Mouse (Mus musculus) C2C12 (cell line): ENCODE data around the gene Clip3. TPM values are rescaled to one million over a fixed set of nuclear protein-coding genes. Genes with fewer than 3 reads are reported as not detected.

Experiments
- H3K27me3 ChIP-seq: one replicate; pipeline ENCODE4 v1.6.1; 2011; ENCODE audit not compliant: control insufficient read depth, insufficient read depth, insufficient read length
- H3K36me3 ChIP-seq: one replicate; pipeline ENCODE4 v1.6.1; 2011; ENCODE audit not compliant: control insufficient read depth, insufficient read depth
- H3K4me3 ChIP-seq: one replicate; pipeline ENCODE4 v1.5.1; 2011; ENCODE audit warnings: mild to moderate bottlenecking, control low read depth; ENCODE audit not compliant: poor library complexity, insufficient read depth, severe bottlenecking
- H3K79me2 ChIP-seq: one replicate; pipeline ENCODE4 v1.6.1; 2011; ENCODE audit not compliant: control insufficient read depth, insufficient read depth
- H3K79me3 ChIP-seq: one replicate; pipeline ENCODE4 v1.6.1; 2011; ENCODE audit warnings: low read depth, control low read depth
- H3ac ChIP-seq: one replicate; pipeline ENCODE3; 2011; ENCODE audit warnings: low read depth; ENCODE audit not compliant: control insufficient read depth, insufficient read length
- CEBPB ChIP-seq: IDR thresholded peaks from one replicate; pipeline ENCODE4 v1.6.1; 2011; ENCODE audit warnings: low read depth, mild to moderate bottlenecking, control low read depth, moderate library complexity
- CTCF ChIP-seq: IDR thresholded peaks from one replicate; pipeline ENCODE4 v1.5.1; 2011; ENCODE audit not compliant: control insufficient read depth, insufficient read depth, insufficient read length
- FOSL1 ChIP-seq: IDR thresholded peaks from one replicate; pipeline ENCODE4 v1.8.0; 2011; ENCODE audit warnings: mild to moderate bottlenecking, low read length; ENCODE audit not compliant: poor library complexity, insufficient read depth, severe bottlenecking
- MAX ChIP-seq: IDR thresholded peaks from one replicate; pipeline ENCODE4 v1.6.1; 2011; ENCODE audit warnings: mild to moderate bottlenecking, control low read depth
- MYOD1 ChIP-seq: IDR thresholded peaks from one replicate; pipeline ENCODE4 v1.6.1; 2011; ENCODE audit warnings: low read depth; ENCODE audit not compliant: control insufficient read depth, insufficient read length
- MYOG ChIP-seq: IDR thresholded peaks from one replicate; pipeline ENCODE4 v1.6.1; 2011; ENCODE audit not compliant: control insufficient read depth, insufficient read length; ENCODE audit errors: extremely low read depth
- USF1 ChIP-seq: IDR thresholded peaks from one replicate; pipeline ENCODE4 v1.6.1; 2011; ENCODE audit warnings: low read depth, mild to moderate bottlenecking, control low read depth, moderate library complexity
- polyA plus RNA-seq: library from polyadenylated mRNA; unstranded; fragments of >200 nt; fragmentation: generic; extraction: Trizol; gene quantifications from one replicate; pipeline ENCODE4 v1.2.1, GENCODE M21; 2012; ENCODE audit warnings: missing spikeins

Gene Clip3
- polyA plus RNA-seq, 1 experiment = 40.6 TPM

- H3K27me3 ChIP-seq = no peaks in the 10 kb centered on the region
- no peaks in the 10 kb centered on the region for H3K79me2 ChIP-seq
- no peaks in the 10 kb centered on the region for H3K79me3 ChIP-seq
- peaks cover 14% of the 10 kb centered on the region for H3K36me3 ChIP-seq
- H3ac ChIP-seq = no peak overlapping the region
- no peak for TF ChIP-seq MYOD1
- TF ChIP-seq CEBPB = no peak
- TF ChIP-seq FOSL1 = no peak
- TF ChIP-seq CTCF = no peak
- no peak for TF ChIP-seq USF1
- TF ChIP-seq MAX = no peak
- no peak for TF ChIP-seq MYOG
- H3K4me3 ChIP-seq = no peak overlapping the region
These were observed 24.7 kb upstream of the Clip3 start for GRCm38 (mm10) chr7:30266780-30267179.

DNA sequence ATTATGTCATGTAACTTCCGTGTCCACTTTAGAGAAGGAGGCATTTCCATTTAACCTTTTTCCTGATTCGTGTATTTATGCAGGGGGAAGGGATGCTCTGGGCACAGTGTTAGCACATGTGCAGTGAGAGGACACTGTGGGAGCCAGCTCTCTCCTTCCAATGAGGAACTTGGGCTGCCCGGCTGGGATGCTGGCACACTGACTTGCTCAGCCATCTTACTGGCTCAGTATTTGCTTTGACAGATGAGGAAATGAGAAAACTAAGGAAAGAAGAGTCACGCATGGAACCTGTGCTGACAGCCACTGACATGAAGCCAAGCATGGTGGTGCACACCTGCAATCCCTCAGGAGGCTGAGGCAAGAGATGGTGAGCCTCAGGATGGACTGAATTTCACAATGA is 21.9 kb upstream of the Clip3 start:
- H3K4me3 ChIP-seq = no peak overlapping the region
- no peaks in the 10 kb centered on the region for H3K79me2 ChIP-seq
- H3K79me3 ChIP-seq = no peaks in the 10 kb centered on the region
- H3K36me3 ChIP-seq = peaks cover 9% of the 10 kb centered on the region
- no peaks in the 10 kb centered on the region for H3K27me3 ChIP-seq
- no peak overlapping the region for H3ac ChIP-seq
- TF ChIP-seq FOSL1 (no peak), CEBPB (no peak), MYOD1 (no peak), CTCF (no peak), MAX (no peak), MYOG (no peak)

GRCm38 (mm10) chr7:30274383-30274782 is 17.1 kb upstream of the Clip3 start:
- Histone ChIP-seq H3K79me3 (no peaks in the 10 kb centered on the region), H3K27me3 (no peaks in the 10 kb centered on the region), H3K36me3 (no peaks in the 10 kb centered on the region), H3ac (no peak overlapping the region), H3K79me2 (peaks cover 9% of the 10 kb centered on the region), H3K4me3 (no peak overlapping the region)
- TF ChIP-seq MYOD1 (no peak), USF1 (no peak), CTCF (no peak), MAX (no peak), CEBPB (no peak), MYOG (no peak)

DNA sequence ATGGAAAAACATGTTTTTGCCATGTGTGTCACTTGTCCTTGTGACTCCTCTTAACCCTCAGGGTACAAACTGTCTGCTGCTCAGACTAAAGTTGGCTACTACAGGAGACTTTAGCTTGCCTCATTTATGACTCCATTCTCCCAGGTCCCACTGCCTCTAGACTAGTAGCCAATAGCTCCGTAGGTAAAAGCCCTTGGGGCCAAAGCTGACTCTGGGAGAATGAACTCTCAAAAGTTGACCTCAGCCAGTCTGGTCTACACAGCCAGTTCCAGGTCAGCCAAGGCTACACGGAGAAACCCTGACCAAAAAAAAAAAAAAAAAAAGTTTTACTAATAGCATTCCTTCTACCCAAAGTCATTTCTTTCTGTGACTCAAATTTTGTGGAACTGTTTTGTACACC is 12.6 kb upstream of the Clip3 start:
- no peaks in the 10 kb centered on the region for H3K27me3 ChIP-seq
- H3K36me3 ChIP-seq = no peaks in the 10 kb centered on the region
- no peak overlapping the region for H3ac ChIP-seq
- peaks cover 9% of the 10 kb centered on the region for H3K79me2 ChIP-seq
- no peak overlapping the region for H3K4me3 ChIP-seq
- no peak for TF ChIP-seq CEBPB
- no peak for TF ChIP-seq CTCF
- TF ChIP-seq FOSL1 = no peak
- no peak for TF ChIP-seq MYOG
- no peak for TF ChIP-seq USF1
- TF ChIP-seq MAX = no peak
- no peak for TF ChIP-seq MYOD1
- no peaks in the 10 kb centered on the region for H3K79me3 ChIP-seq

DNA sequence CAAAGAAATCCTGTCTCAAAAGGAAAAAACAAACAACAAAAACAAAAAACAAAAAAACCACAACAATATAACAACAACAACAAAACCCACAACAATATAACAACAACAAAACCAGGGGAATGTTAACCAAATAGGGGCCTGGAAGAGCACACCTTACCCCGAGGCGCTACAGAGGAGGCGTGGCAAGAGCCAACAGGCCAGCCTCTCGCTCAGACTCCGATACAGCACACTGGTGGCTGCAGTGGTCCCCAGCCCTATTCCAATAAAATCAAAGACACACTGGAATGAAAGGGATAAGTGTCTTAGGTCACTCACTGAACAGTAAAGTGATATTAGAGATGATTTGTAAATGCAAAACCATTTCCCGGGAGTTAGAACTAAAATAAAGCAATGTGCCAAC is 12.0 kb upstream of the Clip3 start:
- Histone ChIP-seq H3K4me3 (peak overlapping the region; percentile 49), H3K79me2 (peaks cover 9% of the 10 kb centered on the region), H3K79me3 (no peaks in the 10 kb centered on the region), H3ac (peak overlapping the region; percentile 53), H3K27me3 (no peaks in the 10 kb centered on the region), H3K36me3 (no peaks in the 10 kb centered on the region)
- TF ChIP-seq CTCF (no peak), FOSL1 (no peak), USF1 (no peak), MAX (no peak)

- H3K4me3 ChIP-seq = peak within 1 kb of the TSS; percentile 49
- H3K36me3 ChIP-seq = no peaks in the 10 kb centered on the region
- peak within 1 kb of the TSS; percentile 96 for H3ac ChIP-seq
- H3K79me3 ChIP-seq = no peaks in the 10 kb centered on the region
- no peaks in the 10 kb centered on the region for H3K27me3 ChIP-seq
- H3K79me2 ChIP-seq = peaks cover 9% of the 10 kb centered on the region
- TF ChIP-seq MAX = no peak
- no peak for TF ChIP-seq CTCF
- TF ChIP-seq CEBPB = no peak
- TF ChIP-seq MYOG = no peak
- no peak for TF ChIP-seq MYOD1
- no peak for TF ChIP-seq USF1
- TF ChIP-seq FOSL1 = no peak
These were observed 11.4 kb upstream of the Clip3 start, which contains the start of the genes Thap8 and Wdr62 for GRCm38 (mm10) chr7:30279951-30280669. Thap8 (plus strand) TSS chr7:30280094. Wdr62 (minus strand) TSS chr7:30280419.
